Mouse (Mus musculus) liver, adult (tissue): ENCODE results near the gene Kmt2b.

Experiments
- GATA4 ChIP-seq: IDR thresholded peaks from 2 replicates; pipeline ENCODE4 v1.6.1; 2014; ENCODE audit warnings: mild to moderate bottlenecking, low read length; ENCODE audit not compliant: insufficient replicate concordance

Kmt2b gene

DNA sequence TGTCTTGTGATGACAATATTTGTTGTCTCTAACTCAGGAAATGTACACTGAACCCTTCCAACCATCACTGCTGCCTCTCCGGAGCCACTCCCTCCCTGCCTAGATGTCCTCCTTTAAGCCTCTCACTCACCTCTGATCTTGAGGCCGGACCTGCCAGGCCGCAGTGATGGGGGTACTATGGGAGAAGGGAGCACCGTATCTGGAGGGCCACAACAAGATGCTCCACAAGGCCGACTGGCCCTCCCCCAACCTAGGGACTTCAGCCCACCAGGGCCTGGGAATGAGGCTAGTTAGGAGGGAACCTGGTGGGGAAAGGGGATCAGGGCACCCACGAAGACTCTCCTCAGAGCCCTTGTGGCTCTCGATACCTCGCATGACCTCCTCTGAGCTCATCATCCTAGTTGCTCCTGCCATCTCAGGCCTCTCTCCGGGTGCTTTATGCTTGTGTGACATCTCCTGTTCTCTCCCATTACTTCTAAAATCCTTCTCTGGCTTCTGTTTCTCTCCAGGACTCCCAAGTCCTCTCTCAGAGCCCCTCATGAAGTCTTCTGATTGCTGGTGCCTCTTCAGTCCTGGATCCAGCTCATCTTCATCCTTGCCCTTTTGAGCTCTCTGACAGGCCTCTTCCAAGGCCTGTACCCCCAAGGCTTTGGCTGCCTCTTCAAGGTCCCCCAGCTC, 2.5 kb upstream of the Kmt2b start:
- no peak for TF ChIP-seq GATA4

- no peak for TF ChIP-seq GATA4
These were observed 1.1 kb upstream of the Kmt2b start for GRCm38 (mm10) chr7:30589435-30590301.

DNA sequence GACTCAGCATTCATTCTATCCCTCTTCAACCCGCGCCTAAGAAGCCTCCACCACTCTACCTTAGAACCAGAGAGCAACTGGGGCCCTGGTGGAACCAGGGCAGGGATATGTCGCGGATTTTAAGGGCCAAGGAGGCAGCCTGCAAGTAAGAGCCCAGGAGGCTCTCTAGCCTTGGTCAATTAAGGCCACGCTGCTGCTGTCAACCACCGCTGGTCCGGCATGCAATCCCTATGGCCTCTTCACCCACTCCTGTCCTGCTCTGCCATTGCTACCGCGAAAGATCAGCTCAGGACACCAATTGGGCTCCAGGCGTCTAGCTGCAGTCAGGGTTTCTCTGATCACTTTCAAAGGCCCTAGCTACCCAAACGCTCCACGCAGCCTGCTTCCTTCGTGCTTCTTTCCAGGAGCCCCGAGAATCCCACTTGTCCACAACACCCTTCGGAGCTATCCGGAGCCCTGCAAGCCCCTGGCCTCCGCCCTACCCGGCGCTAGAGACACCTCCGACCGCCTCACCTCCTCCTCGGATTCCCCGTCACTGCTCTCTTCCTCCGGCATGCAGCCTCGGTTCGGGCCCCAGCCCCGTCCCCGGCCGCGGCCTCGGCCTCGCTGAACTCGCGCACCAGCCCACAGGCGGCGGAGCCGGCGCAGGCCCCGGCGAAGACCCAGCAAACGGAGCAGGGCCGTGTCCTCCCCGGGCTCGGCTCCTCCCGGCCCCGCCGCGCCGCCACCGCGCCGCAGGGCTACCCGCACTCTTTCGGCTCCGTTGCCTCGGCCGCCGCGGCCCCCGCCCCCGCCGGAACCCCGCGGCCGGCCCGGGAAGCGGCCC, 471 bp downstream of the Kmt2b start:
- TF ChIP-seq GATA4 = no peak

- TF ChIP-seq GATA4 = no peak
These were observed 2.0 kb downstream of the Kmt2b start for GRCm38 (mm10) chr7:30586455-30587020.

GRCm38 (mm10) chr7:30585170-30585569, 3.4 kb downstream of the Kmt2b start:
- TF ChIP-seq GATA4 = no peak

GRCm38 (mm10) chr7:30584339-30584738, 4.2 kb downstream of the Kmt2b start:
- TF ChIP-seq GATA4 = no peak

DNA sequence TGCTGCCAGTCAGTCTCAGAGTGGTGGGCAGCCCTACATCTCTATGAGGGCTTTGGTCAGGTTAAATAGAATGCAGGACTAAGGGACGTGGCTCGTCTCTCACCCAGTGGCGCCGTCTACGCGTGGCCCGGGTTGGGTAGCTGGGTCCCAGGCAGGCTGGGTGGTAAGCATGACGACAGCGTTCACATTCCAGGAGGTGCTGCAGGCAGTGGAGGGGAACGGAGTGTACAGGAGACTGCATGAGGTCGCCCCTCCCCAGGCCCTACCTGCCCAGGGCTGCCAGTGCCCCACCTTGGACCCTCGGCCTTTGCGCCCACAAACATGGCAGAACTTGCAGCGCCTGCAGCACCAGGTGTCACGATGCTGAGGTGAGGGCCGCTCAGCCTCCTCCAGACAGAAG, 7.0 kb downstream of the Kmt2b start:
- no peak for TF ChIP-seq GATA4

DNA sequence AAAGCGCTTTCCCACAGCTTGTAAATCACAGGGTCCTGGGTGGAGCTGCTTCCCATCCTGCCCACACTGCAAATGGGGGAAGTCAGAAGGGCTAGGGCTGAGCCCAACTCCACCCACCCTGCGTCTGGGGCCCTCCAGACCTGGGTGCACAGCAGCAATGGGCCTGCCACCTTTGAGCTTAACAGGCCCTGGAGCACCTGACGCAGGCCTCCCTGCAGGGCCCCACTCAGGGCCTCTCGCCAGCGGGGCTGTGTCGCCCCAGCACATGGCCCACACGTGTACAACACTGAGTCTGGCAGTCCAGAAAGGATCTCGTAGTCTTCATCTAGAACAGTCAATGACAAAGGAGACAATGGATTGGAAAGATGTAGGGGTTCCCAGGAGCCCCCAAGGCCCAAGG, 8.6 kb downstream of the Kmt2b start:
- TF ChIP-seq GATA4 = no peak

- TF ChIP-seq GATA4 = no peak
These were observed 15.6 kb downstream of the Kmt2b start for GRCm38 (mm10) chr7:30572969-30573368.

DNA sequence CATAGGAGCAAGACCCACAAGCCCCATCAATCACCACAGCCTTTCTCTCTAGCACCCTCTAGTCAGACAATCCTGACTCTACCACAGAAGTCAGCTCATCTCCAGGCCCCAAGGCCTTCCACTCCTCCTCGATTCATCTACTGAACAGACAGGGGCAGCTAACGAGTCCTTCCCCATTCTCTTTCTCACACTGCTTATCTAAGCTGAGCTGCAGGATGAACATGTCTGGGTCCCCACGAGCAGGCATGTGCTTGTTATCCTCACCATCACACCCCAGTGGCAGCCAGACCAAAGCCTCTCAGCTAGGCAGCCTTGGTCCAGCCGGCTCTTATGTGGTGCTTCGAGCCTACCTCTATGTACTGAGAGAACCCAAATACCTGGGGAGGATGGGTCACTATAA, 16.1 kb downstream of the Kmt2b start:
- TF ChIP-seq GATA4 = no peak

- TF ChIP-seq GATA4 = no peak
These were observed 21.0 kb downstream of the Kmt2b start for GRCm38 (mm10) chr7:30567555-30567954.

DNA sequence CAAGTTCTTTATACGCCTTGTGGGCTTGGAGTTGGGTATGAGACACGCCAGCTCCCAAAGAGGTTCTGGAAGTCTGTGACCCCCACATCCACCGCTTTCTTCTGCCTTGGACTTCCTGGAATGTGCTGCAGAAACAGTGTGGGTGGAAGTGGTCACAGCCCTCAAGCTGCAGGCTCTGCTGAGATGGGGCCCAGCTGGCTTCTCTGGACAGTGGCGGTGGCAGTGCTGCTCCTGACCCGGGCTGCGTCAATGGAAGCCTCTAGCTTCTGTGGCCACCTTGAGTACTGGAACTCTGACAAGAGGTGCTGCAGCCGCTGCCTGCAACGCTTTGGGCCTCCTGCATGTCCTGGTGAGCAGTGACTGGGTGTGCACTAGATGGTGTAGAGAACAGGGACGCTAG, 22.5 kb downstream of the Kmt2b start:
- no peak for TF ChIP-seq GATA4

DNA sequence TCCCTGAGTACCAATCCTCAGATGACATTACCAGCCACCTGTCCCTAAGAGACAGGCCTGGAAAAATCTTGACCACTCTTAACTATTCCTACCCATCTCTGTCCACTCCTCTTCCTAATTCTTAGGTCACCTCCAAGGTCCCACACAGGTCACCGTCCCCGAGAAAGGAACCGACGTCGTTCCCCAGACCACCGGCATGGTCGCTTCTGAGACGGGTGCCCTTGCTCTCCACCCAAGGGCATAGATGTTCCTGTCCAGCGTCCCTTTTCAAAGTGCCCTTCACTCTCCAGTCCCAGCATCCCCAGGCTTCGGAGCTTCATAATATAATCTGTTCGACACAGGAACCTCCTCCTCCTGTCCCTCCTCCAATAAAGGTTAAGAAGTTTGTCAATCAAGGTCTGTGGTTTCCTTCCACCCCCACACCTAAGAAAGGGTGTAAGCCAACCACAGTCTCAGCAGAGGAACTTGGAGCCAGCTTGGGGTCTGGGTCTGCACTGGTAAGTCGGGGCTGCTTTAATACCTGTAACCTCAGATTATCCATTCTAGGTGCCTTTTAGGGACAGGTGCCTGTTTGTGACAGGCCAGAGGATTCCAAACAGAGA, 23.5 kb downstream of the Kmt2b start, which contains the start of gene Igflr1:
Gene Igflr1 (plus strand): TSS at position 458 of the 602 bp plus-strand sequence.
- TF ChIP-seq GATA4 = no peak

DNA sequence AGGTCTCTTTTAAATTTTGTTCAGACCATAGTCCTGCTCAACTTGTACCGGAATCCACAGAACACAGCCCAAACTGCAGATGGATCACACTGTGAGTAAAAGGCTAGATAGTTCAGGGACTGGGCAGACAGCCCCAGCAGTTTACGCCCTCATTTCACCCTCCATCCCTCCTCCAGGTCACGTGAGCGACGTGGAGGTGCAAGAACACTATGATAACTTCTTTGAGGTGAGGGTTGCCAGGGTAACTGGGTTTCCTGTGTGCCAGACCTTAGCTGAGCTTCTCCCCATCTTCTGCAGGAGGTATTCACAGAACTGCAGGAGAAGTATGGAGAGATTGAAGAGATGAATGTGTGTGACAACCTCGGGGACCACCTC, 24.6 kb downstream of the Kmt2b start:
- TF ChIP-seq GATA4 = no peak
